Mouse (Mus musculus) testis, adult 2 months (tissue): ENCODE results near the gene Ncln.

Source experiments
- CTCF ChIP-seq: fragments of 200-500 bp; IDR thresholded peaks from 2 replicates; pipeline ENCODE4 v1.5.1; 2012; ENCODE audit warnings: low read depth, mild to moderate bottlenecking, inconsistent platforms, low read length, moderate library complexity; ENCODE audit not compliant: control insufficient read depth, insufficient read depth, insufficient replicate concordance
- POLR2A ChIP-seq: fragments of 200-500 bp; IDR thresholded peaks from 2 replicates; pipeline ENCODE4 v1.6.1; 2012; ENCODE audit warnings: low read depth, mild to moderate bottlenecking, inconsistent platforms, low read length, moderate library complexity; ENCODE audit not compliant: control insufficient read depth

DNA sequence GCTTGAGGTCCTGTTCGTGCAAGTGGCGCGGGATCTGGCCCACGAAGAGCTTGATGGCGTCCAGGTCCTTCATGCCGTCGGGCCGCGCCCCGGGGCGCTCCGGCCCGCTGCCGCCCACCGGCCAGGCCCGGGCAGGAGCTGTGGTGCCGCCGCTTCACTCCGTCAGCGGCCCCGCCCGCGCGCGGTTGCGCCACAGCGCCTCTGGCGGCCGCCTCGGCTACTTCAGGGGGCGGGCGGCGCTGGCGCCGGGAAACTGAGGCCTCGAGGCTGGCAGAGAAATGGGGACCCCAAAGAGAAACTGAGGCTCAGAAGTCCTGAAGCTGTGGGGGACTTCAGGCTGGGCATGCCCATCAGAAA lies 13.7 kb downstream of the Ncln start, which contains the start of gene Celf5:
- TF ChIP-seq POLR2A (no peak), CTCF (peak; percentile 80)
